Mouse (Mus musculus): ENCODE measurements around the gene Cacnb2.

Gene Cacnb2

GRCm38 (mm10) chr2:14873116-14873515 lies 270.2 kb downstream of the Cacnb2 start:
- DNase-seq (ENCODE audit: low spot score), result no peak

- DNase-seq (ENCODE audit: low spot score), result no peak
Measured at GRCm38 (mm10) chr2:14873701-14874181, 270.9 kb downstream of the Cacnb2 start.

- no peak for DNase-seq (ENCODE audit: low spot score)
Measured at GRCm38 (mm10) chr2:14874281-14875037, 271.6 kb downstream of the Cacnb2 start.

- DNase-seq (ENCODE audit: low spot score), result no peak
Measured at GRCm38 (mm10) chr2:14875121-14875520, 272.2 kb downstream of the Cacnb2 start.

GRCm38 (mm10) chr2:14875616-14876015 lies 272.7 kb downstream of the Cacnb2 start:
- no peak for DNase-seq (ENCODE audit: low spot score)

- no peak for DNase-seq (ENCODE audit: low spot score)
Measured at GRCm38 (mm10) chr2:14878953-14879352, 276.1 kb downstream of the Cacnb2 start.

- DNase-seq (ENCODE audit: low spot score), result no peak
Measured at GRCm38 (mm10) chr2:14883460-14883859, 280.6 kb downstream of the Cacnb2 start.

GRCm38 (mm10) chr2:14888406-14889195 lies 285.7 kb downstream of the Cacnb2 start:
- no peak for DNase-seq (ENCODE audit: low spot score)

- DNase-seq (ENCODE audit: low spot score), result no peak
Measured at GRCm38 (mm10) chr2:14903837-14904236, 300.9 kb downstream of the Cacnb2 start.

- DNase-seq (ENCODE audit: low spot score), result no peak
Measured at GRCm38 (mm10) chr2:14904865-14905264, 302.0 kb downstream of the Cacnb2 start.

- DNase-seq (ENCODE audit: low spot score), result no peak
Measured at GRCm38 (mm10) chr2:14907124-14907925, 304.4 kb downstream of the Cacnb2 start.

GRCm38 (mm10) chr2:14917585-14918247 lies 314.8 kb downstream of the Cacnb2 start:
- no peak for DNase-seq (ENCODE audit: low spot score)

GRCm38 (mm10) chr2:14929866-14930265 lies 327.0 kb downstream of the Cacnb2 start:
- DNase-seq (ENCODE audit: low spot score), result no peak

GRCm38 (mm10) chr2:14931968-14932367 lies 329.1 kb downstream of the Cacnb2 start:
- DNase-seq (ENCODE audit: low spot score), result no peak

- DNase-seq (ENCODE audit: low spot score), result no peak
Measured at GRCm38 (mm10) chr2:14936492-14936891, 333.6 kb downstream of the Cacnb2 start.

- no peak for DNase-seq (ENCODE audit: low spot score)
Measured at GRCm38 (mm10) chr2:14942261-14942660, 339.4 kb downstream of the Cacnb2 start.

GRCm38 (mm10) chr2:14943691-14944357 lies 340.9 kb downstream of the Cacnb2 start:
- no peak for DNase-seq (ENCODE audit: low spot score)

- no peak for DNase-seq (ENCODE audit: low spot score)
Measured at GRCm38 (mm10) chr2:14953090-14953489, 350.2 kb downstream of the Cacnb2 start.

- no peak for DNase-seq (ENCODE audit: low spot score)
Measured at GRCm38 (mm10) chr2:14960963-14961488, 358.1 kb downstream of the Cacnb2 start.

GRCm38 (mm10) chr2:14961493-14961892 lies 358.6 kb downstream of the Cacnb2 start:
- DNase-seq (ENCODE audit: low spot score), result no peak

- DNase-seq (ENCODE audit: low spot score), result no peak
Measured at GRCm38 (mm10) chr2:14984029-14984428, 381.1 kb downstream of the Cacnb2 start.
